Comparison of ENCODE assay signal across 25 mouse cellular contexts in genomic region chr11:45846008-45846407, GRCm38 (mm10). TPM values are rescaled to one million over a fixed set of nuclear protein-coding genes. Genes with fewer than 3 reads are reported as not detected.
A peak's percentile ranks its signal among the peaks of the same experiment; 100 is the strongest.
DNase-seq lines count a peak whose midpoint lies in the region; ATAC-seq lines count a peak whose summit lies in the region.
"Had no signal": no experiment of that assay in that cellular context is flagged by ENCODE, and none has a peak within 500 bp of the region (broad histone marks: within the 10 kb centered on the region; RNA-seq: fewer than 3 reads in every experiment).

No protein-coding gene starts in this region.

- H3K36me3 ChIP-seq in hindbrain, embryonic 12.5 days: no peaks in the 10 kb centered on the region
- no peaks in the 10 kb centered on the region for H3K36me3 ChIP-seq in hindbrain, embryonic 16.5 days (ENCODE audit: control insufficient read depth, insufficient read depth, low read length)
- no peaks in the 10 kb centered on the region for H3K36me3 ChIP-seq in kidney, embryonic 16.5 days (ENCODE audit: insufficient read depth, low read length)
- no peaks in the 10 kb centered on the region for H3K36me3 ChIP-seq in neural tube, embryonic 13.5 days
- H3K36me3 ChIP-seq in neural tube, embryonic 15.5 days: no peaks in the 10 kb centered on the region
- H3K36me3 ChIP-seq: embryonic facial prominence, embryonic 12.5 days; intestine, embryonic 15.5 days had no signal

- H3K4me2 ChIP-seq in hindbrain, embryonic 12.5 days (replicated peaks): no peak overlapping the region
- H3K4me2 ChIP-seq in hindbrain, embryonic 16.5 days (ENCODE audit: low read length): no peak overlapping the region
- H3K4me2 ChIP-seq in kidney, embryonic 16.5 days (replicated peaks; ENCODE audit: low read depth, low read length): no peak overlapping the region
- no peak overlapping the region for H3K4me2 ChIP-seq in neural tube, embryonic 13.5 days
- H3K4me2 ChIP-seq in neural tube, embryonic 15.5 days: no peak overlapping the region
- H3K4me2 ChIP-seq: embryonic facial prominence, embryonic 12.5 days; forebrain, embryonic 13.5 days; heart, embryonic 11.5 days; hindbrain, embryonic 14.5 days; intestine, embryonic 15.5 days had no signal

- no peaks in the 10 kb centered on the region for H3K27me3 ChIP-seq in hindbrain, embryonic 12.5 days
- H3K27me3 ChIP-seq in hindbrain, embryonic 16.5 days (replicated peaks; ENCODE audit: control insufficient read depth, insufficient read depth, low read length): no peaks in the 10 kb centered on the region
- H3K27me3 ChIP-seq in kidney, embryonic 16.5 days (ENCODE audit: insufficient read depth, low read length): no peaks in the 10 kb centered on the region
- no peaks in the 10 kb centered on the region for H3K27me3 ChIP-seq in neural tube, embryonic 13.5 days
- H3K27me3 ChIP-seq in neural tube, embryonic 15.5 days (replicated peaks): no peaks in the 10 kb centered on the region
- H3K27me3 ChIP-seq: embryonic facial prominence, embryonic 12.5 days; forebrain, embryonic 13.5 days; intestine, embryonic 15.5 days had no signal

- ATAC-seq in hindbrain, embryonic 12.5 days (ENCODE audit: low FRiP score): no peak
- no peak for ATAC-seq in hindbrain, embryonic 16.5 days
- ATAC-seq in kidney, embryonic 16.5 days (ENCODE audit: low FRiP score, low TSS enrichment): peak; percentile 25; the same call in 1 of the 2 replicates
- ATAC-seq in neural tube, embryonic 13.5 days (ENCODE audit: low read depth): peak; percentile 15; the same call in 1 of the 2 replicates
- ATAC-seq in neural tube, embryonic 15.5 days (ENCODE audit: low FRiP score): no peak
- no peak for ATAC-seq in frontal cortex, adult (ENCODE audit: low TSS enrichment)
- ATAC-seq: CD4-positive, CD25-positive, alpha-beta regulatory T cell, adult 4 months; forebrain, embryonic 13.5 days; forebrain, embryonic 16.5 days; intestine, embryonic 15.5 days had no signal

- H3K4me1 ChIP-seq in hindbrain, embryonic 12.5 days: peaks cover 6% of the 10 kb centered on the region; the same call in 1 of the 2 replicates
- H3K4me1 ChIP-seq in hindbrain, embryonic 16.5 days (ENCODE audit: control insufficient read depth, insufficient read depth, low read depth, low read length): no peaks in the 10 kb centered on the region
- H3K4me1 ChIP-seq in kidney, embryonic 16.5 days (ENCODE audit: insufficient read depth, low read length): peaks cover 10% of the 10 kb centered on the region; the same call in 1 of the 2 replicates
- H3K4me1 ChIP-seq in neural tube, embryonic 13.5 days (replicated peaks): no peaks in the 10 kb centered on the region; the same call in 1 of the 2 replicates
- H3K4me1 ChIP-seq in neural tube, embryonic 15.5 days: no peaks in the 10 kb centered on the region
- H3K4me1 ChIP-seq: embryonic facial prominence, embryonic 12.5 days; forebrain, embryonic 13.5 days; intestine, embryonic 15.5 days had no signal

- H3K27ac ChIP-seq in hindbrain, embryonic 12.5 days: 0 out of 2 replicates have a peak overlapping the region, but pooled peaks have one; percentile 4
- no peak overlapping the region for H3K27ac ChIP-seq in hindbrain, embryonic 16.5 days (ENCODE audit: low read depth, low read length)
- peak overlapping the region; percentile 4 for H3K27ac ChIP-seq in kidney, embryonic 16.5 days (ENCODE audit: low read length)
- peak overlapping the region; percentile 28; the same call in 1 of the 2 replicates for H3K27ac ChIP-seq in neural tube, embryonic 13.5 days (replicated peaks)
- H3K27ac ChIP-seq in neural tube, embryonic 15.5 days (replicated peaks): no peak overlapping the region
- H3K27ac ChIP-seq: embryonic facial prominence, embryonic 12.5 days; forebrain, embryonic 13.5 days; gastrocnemius, adult 2 months; hindbrain, embryonic 14.5 days; intestine, embryonic 15.5 days had no signal

- H3K9me3 ChIP-seq in hindbrain, embryonic 12.5 days (replicated peaks): no peaks in the 10 kb centered on the region
- no peaks in the 10 kb centered on the region for H3K9me3 ChIP-seq in hindbrain, embryonic 16.5 days (ENCODE audit: control insufficient read depth, low read length)
- no peaks in the 10 kb centered on the region for H3K9me3 ChIP-seq in kidney, embryonic 16.5 days (ENCODE audit: low read length)
- H3K9me3 ChIP-seq in neural tube, embryonic 13.5 days: no peaks in the 10 kb centered on the region
- H3K9me3 ChIP-seq in neural tube, embryonic 15.5 days (replicated peaks): no peaks in the 10 kb centered on the region
- H3K9me3 ChIP-seq: embryonic facial prominence, embryonic 12.5 days; forebrain, embryonic 13.5 days; intestine, embryonic 15.5 days had no signal

- DNase-seq in kidney, postnatal 25 days: no peak
- DNase-seq: adrenal gland, adult 2 months; adrenal gland, postnatal 14 days; cerebellum, adult 11 months; cerebellum, adult 2 months; cerebellum, adult 9-11 months; cerebellum, postnatal 25 days; embryo, embryonic 11 days; gastrocnemius, adult 2 months; gastrocnemius, postnatal 14 days; heart, adult 11 months had no signal

- H3K4me3 ChIP-seq in hindbrain, embryonic 12.5 days: no peak overlapping the region
- H3K4me3 ChIP-seq in hindbrain, embryonic 16.5 days (ENCODE audit: low read length): no peak overlapping the region
- H3K4me3 ChIP-seq in kidney, embryonic 16.5 days (ENCODE audit: low read length): no peak overlapping the region
- no peak overlapping the region for H3K4me3 ChIP-seq in neural tube, embryonic 13.5 days
- no peak overlapping the region for H3K4me3 ChIP-seq in neural tube, embryonic 15.5 days (replicated peaks)
- H3K4me3 ChIP-seq: embryonic facial prominence, embryonic 12.5 days; erythroblast, embryonic 14.5 days; forebrain, embryonic 13.5 days; gastrocnemius, adult 2 months; intestine, embryonic 15.5 days had no signal

- no peak overlapping the region for H3K9ac ChIP-seq in hindbrain, embryonic 12.5 days
- no peak overlapping the region for H3K9ac ChIP-seq in hindbrain, embryonic 16.5 days (ENCODE audit: low read depth, low read length)
- H3K9ac ChIP-seq in kidney, embryonic 16.5 days (replicated peaks; ENCODE audit: low read length): no peak overlapping the region
- 0 out of 2 replicates have a peak overlapping the region, but pooled peaks have one; percentile 22 for H3K9ac ChIP-seq in neural tube, embryonic 13.5 days
- no peak overlapping the region for H3K9ac ChIP-seq in neural tube, embryonic 15.5 days (replicated peaks)
- H3K9ac ChIP-seq: embryonic facial prominence, embryonic 12.5 days; forebrain, embryonic 13.5 days; hindbrain, embryonic 14.5 days; intestine, embryonic 15.5 days had no signal

- 38% methylated on average over 3 of the region's 3 CpGs for WGBS in hindbrain, embryonic 12.5 days
- WGBS in hindbrain, embryonic 16.5 days: 38% methylated on average over 3 of the region's 3 CpGs
- 19% methylated on average over 3 of the region's 3 CpGs for WGBS in kidney, embryonic 16.5 days
- 32% methylated on average over 3 of the region's 3 CpGs for WGBS in neural tube, embryonic 13.5 days
- 34% methylated on average over 3 of the region's 3 CpGs for WGBS in neural tube, embryonic 15.5 days

RNA-seq across cellular contexts. Expression of gene Clint1, which starts 5.8 kb away (rescaled TPM):
- polyA plus RNA-seq in hindbrain, embryonic 12.5 days (2016; fragmentation: Nextera tagmentation; extraction: Ambion mirVana): 82.3 and 92.2 TPM in 2 replicates
- polyA plus RNA-seq in hindbrain, embryonic 16.5 days (2015; fragmentation: Nextera tagmentation; extraction: Ambion mirVana): 39.4 and 43.4 TPM in 2 replicates
- 104 and 106 TPM in 2 replicates for polyA plus RNA-seq in kidney, embryonic 16.5 days (2015; fragmentation: Nextera tagmentation; extraction: Ambion mirVana)
- 50.5 and 58.8 TPM in 2 replicates for polyA plus RNA-seq in neural tube, embryonic 13.5 days (2015; fragmentation: Nextera tagmentation; extraction: Ambion mirVana)
- 41.5 and 48.7 TPM in 2 replicates for polyA plus RNA-seq in neural tube, embryonic 15.5 days (2015; fragmentation: Nextera tagmentation; extraction: Ambion mirVana)

Comparison
In these comparisons a context has a peak if more than half of its experiments do, and no peak if none do; other contexts are left out.
1. ATAC-seq: peak in kidney, embryonic 16.5 days (single experiment) and neural tube, embryonic 13.5 days (single experiment); none in hindbrain, embryonic 12.5 days (single experiment), hindbrain, embryonic 16.5 days (single experiment), neural tube, embryonic 15.5 days (single experiment) and frontal cortex, adult (single experiment).
2. H3K27ac ChIP-seq: peak in hindbrain, embryonic 12.5 days (single experiment), kidney, embryonic 16.5 days (single experiment) and neural tube, embryonic 13.5 days (single experiment); none in hindbrain, embryonic 16.5 days (single experiment) and neural tube, embryonic 15.5 days (single experiment).